Mouse (Mus musculus): ENCODE data around the gene Usp50. TPM values are rescaled to one million over a fixed set of nuclear protein-coding genes. Genes with fewer than 3 reads are reported as not detected.

Usp50 gene
- polyA plus RNA-seq, 1 experiment from 2014 or later, result 1.7 TPM

DNA sequence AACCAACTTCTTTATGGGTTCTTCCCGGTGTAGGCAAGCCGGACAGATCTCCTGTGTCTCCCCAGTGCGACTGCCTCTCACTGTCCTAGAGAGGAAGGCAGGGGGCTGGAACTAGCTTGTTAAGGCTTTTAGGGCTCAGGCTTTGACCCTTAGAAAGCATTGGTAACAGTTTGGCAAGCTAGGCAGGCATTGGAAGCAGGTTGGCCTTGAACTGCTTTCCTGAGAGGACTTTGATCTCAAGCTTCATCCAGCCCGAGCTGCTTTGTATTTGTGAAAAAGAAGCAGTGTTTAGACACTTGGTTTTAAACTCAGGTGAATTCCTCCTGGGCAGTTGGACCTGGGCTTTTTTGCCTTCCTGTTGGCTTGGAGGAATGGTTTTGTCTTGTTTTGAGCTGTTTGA lies 4.5 kb downstream of the Usp50 start:
- H3K27ac ChIP-seq, result no peak overlapping the region
- ATAC-seq, result no peak
- H3K9me3 ChIP-seq, result no peaks in the 10 kb centered on the region
- no peak overlapping the region for H3K4me2 ChIP-seq (replicated peaks)
- 81% methylated on average over 4 of the region's 4 CpGs for WGBS
- no peak overlapping the region for H3K4me3 ChIP-seq (replicated peaks)
- no peak overlapping the region for H3K9ac ChIP-seq
- no peaks in the 10 kb centered on the region for H3K27me3 ChIP-seq (replicated peaks)
- no peaks in the 10 kb centered on the region for H3K36me3 ChIP-seq
- no peaks in the 10 kb centered on the region for H3K4me1 ChIP-seq (replicated peaks)

DNA sequence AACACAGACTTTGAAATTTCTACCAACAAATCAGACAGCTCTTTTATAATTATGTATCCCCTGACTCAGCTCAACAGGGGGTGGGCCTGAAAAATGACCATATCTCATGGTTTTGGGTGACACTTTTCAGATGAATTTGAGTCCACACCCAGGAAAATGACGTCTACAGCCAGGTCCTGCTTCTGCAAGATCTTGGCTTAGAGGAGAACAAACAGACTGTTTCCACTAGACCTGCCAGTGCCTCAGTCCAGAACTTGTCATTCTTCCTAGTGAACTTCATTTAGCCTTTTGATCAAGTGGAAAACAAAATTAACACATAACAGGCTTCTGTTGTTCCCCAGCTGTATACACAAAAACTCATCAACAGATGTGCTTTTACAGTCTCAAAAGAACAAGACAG lies 6.9 kb downstream of the Usp50 start:
- H3K4me2 ChIP-seq (replicated peaks), result no peak overlapping the region
- 42% methylated on average over 1 of the region's 1 CpGs for whole genome bisulfite sequencing
- H3K36me3 ChIP-seq, result no peaks in the 10 kb centered on the region
- no peaks in the 10 kb centered on the region for H3K9me3 ChIP-seq
- no peaks in the 10 kb centered on the region for H3K4me1 ChIP-seq (replicated peaks)
- no peak for ATAC-seq
- no peak overlapping the region for H3K9ac ChIP-seq
- no peaks in the 10 kb centered on the region for H3K27me3 ChIP-seq (replicated peaks)
- H3K27ac ChIP-seq, result no peak overlapping the region
- no peak overlapping the region for H3K4me3 ChIP-seq (replicated peaks)

DNA sequence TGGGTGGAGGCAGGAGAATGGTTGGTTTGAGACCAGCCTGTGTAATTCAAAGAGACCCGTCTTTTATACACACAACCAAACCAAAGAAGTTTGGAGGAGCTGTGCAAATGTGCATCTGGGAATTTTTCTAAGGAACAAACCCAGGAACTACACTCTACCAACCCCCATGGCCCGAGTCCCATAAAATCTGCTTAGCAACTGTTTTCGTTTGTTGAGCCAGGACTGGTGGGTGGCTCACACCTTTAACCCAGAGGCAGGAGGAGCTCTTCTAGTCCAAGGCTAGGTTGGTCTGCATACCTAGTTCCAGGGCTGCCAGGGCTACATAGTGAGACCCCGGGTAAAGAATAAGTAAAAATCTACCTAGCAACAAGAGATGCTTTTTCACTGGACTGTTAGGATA lies 7.3 kb downstream of the Usp50 start:
- Histone ChIP-seq H3K9ac (no peak overlapping the region), H3K9me3 (no peaks in the 10 kb centered on the region), H3K4me2 (replicated peaks) (no peak overlapping the region), H3K36me3 (no peaks in the 10 kb centered on the region), H3K27ac (no peak overlapping the region), H3K4me1 (replicated peaks) (no peaks in the 10 kb centered on the region), H3K4me3 (replicated peaks) (no peak overlapping the region), H3K27me3 (replicated peaks) (no peaks in the 10 kb centered on the region)
- 52% methylated on average over 4 of the region's 4 CpGs for WGBS
- ATAC-seq, result no peak

DNA sequence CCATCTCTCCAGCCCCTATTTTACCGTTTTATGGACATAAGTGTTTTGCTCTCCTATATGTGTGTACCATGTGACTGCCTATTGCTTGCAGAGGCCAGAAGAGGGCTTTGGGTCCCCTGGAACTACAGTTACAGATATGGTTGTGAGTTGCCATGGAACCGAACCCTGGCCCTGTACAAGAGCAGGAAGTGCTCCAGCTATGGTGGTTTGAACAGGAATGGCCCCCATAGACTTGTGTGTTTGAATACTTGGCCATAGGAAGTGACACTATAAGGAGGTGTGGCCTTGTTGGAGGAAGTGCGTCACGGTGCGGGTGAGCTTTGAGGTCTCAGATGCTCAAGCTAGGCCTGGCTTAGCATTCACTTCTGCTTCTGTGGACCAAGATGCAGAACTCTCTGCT lies 11.1 kb downstream of the Usp50 start:
- H3K27ac ChIP-seq, result no peak overlapping the region
- no peaks in the 10 kb centered on the region for H3K27me3 ChIP-seq (replicated peaks)
- H3K4me3 ChIP-seq (replicated peaks), result no peak overlapping the region
- H3K4me1 ChIP-seq (replicated peaks), result no peaks in the 10 kb centered on the region
- H3K4me2 ChIP-seq (replicated peaks), result no peak overlapping the region
- no peaks in the 10 kb centered on the region for H3K9me3 ChIP-seq
- H3K36me3 ChIP-seq, result no peaks in the 10 kb centered on the region
- 89% methylated on average over 5 of the region's 5 CpGs for WGBS
- no peak overlapping the region for H3K9ac ChIP-seq
- ATAC-seq, result no peak

DNA sequence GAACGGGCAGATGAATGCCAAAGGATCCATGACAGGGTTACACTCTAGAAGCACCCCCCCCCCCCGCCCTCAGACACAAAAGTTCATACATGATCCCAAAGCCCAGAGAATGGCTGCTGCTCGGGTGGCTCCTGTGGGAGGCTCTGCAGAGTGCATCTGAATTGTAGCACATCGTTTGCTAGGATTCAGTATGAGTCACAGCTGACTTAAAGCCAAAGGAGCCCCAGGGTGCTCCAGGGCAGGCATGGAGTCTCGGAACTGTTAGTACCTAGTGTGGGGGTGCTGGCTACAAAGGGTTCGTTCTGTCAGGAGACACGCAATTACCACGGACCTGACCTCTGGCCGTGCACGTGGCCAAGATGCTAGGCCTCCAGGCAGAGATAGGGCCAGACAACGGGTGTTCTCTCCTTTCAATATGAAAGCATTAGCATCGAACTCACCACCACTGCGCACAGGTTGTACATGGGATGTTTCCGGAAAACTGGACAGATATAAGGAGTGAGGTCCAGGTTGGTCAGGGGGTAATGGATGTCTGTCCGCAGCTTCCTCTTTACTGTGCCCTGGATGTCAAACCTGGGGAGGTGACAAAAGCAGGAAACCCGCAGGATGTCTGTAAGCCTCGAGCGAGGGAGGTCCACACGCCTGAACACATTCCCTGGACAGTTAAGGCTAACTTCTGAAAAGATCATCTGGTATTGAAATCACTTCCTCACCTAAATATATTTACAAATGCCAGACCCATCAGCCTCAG lies 13.7 kb downstream of the Usp50 start:
- H3K4me1 ChIP-seq (replicated peaks), result no peaks in the 10 kb centered on the region
- no peak overlapping the region for H3K27ac ChIP-seq
- no peak for ATAC-seq
- H3K4me2 ChIP-seq (replicated peaks), result no peak overlapping the region
- no peaks in the 10 kb centered on the region for H3K36me3 ChIP-seq
- H3K9ac ChIP-seq, result no peak overlapping the region
- H3K9me3 ChIP-seq, result no peaks in the 10 kb centered on the region
- no peaks in the 10 kb centered on the region for H3K27me3 ChIP-seq (replicated peaks)
- 71% methylated on average over 19 of the region's 19 CpGs for WGBS
- no peak overlapping the region for H3K4me3 ChIP-seq (replicated peaks)

DNA sequence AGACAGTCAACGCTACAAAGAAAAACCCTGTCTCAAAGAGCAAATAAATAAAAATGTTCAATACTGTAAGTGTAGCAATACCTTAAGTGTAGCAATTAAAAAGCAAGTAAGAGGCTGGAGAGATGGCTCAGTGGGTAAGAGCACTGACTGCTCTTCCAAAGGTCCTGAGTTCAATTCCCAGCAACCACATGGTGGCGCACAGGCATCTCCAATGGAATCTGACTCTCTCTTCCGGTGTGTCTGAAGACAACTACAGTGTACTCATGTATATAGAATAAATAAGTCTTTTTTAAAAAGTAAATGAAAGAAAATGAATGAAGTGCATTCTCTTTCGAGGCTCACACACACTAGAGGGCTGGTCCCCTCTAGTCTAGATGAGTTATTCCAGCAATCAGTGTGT lies 15.1 kb downstream of the Usp50 start:
- Histone ChIP-seq H3K9me3 (no peaks in the 10 kb centered on the region), H3K27ac (no peak overlapping the region), H3K4me2 (replicated peaks) (no peak overlapping the region), H3K27me3 (replicated peaks) (no peaks in the 10 kb centered on the region), H3K4me3 (replicated peaks) (no peak overlapping the region), H3K36me3 (no peaks in the 10 kb centered on the region), H3K4me1 (replicated peaks) (no peaks in the 10 kb centered on the region), H3K9ac (no peak overlapping the region)
- no peak for ATAC-seq
- WGBS, result 72% methylated on average over 4 of the region's 4 CpGs

DNA sequence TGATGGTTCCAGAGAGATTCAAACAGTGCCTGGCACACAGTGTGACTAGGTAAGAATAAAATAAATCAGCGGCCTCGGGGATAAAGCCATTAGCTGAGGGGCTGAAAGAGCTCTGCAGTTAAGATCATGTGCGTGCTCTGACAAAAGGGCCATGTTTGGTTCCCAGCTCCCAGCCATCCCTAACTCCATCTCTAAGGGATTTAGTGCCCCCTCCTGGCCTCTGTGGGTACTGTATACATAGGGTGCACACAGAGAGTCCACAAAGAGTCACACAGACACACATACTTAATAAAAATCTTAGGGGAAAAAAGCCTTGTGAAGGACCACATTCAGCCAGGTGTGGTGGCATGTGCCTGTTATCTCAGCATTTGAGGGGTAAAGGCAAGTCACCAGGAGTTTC lies 15.7 kb downstream of the Usp50 start:
- Histone ChIP-seq H3K4me2 (replicated peaks) (no peak overlapping the region), H3K4me3 (replicated peaks) (no peak overlapping the region), H3K36me3 (no peaks in the 10 kb centered on the region), H3K9ac (no peak overlapping the region), H3K4me1 (replicated peaks) (no peaks in the 10 kb centered on the region), H3K27me3 (replicated peaks) (no peaks in the 10 kb centered on the region), H3K9me3 (no peaks in the 10 kb centered on the region), H3K27ac (no peak overlapping the region)
- WGBS, result 94% methylated on average over 3 of the region's 3 CpGs
- no peak for ATAC-seq

DNA sequence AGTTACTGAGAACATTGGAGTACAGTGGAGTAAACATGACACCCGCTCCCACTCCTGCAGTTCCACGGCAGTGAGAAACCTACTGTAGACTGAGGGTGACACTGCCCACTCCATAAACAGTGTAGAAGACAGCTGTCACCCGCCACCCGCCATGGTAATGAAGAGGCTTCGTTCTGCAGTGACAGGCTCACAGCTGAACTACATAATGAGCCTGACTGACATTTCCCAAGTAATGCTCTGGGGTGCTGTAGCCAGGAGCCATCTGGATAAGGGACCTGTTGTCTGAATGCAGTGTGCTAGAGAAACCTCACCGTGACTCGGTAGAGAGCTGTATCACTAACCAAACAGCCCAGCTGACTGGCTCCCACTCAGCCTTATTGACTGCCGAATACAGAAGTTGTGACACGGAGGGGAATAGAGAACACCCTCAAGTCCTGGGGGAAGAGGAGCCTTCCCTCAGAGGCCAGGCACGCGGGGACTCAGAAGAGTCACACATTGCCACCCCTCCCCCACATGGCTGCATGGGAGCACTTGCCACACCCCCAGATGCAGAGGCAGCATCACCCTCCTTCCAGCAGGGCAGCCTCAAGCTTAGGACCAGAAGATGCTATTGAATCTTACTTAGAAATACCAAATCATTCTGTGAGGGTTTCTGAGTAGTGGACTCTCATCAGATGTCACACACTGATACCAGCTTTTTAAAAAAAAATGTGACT lies 17.2 kb downstream of the Usp50 start:
- Histone ChIP-seq H3K4me2 (replicated peaks) (no peak overlapping the region), H3K27me3 (replicated peaks) (no peaks in the 10 kb centered on the region), H3K9ac (no peak overlapping the region), H3K4me1 (replicated peaks) (no peaks in the 10 kb centered on the region), H3K9me3 (no peaks in the 10 kb centered on the region), H3K36me3 (peaks cover 13% of the 10 kb centered on the region; the same call in 1 of the 2 replicates), H3K4me3 (replicated peaks) (no peak overlapping the region), H3K27ac (no peak overlapping the region)
- ATAC-seq, result no peak
- WGBS, result 50% methylated on average over 11 of the region's 11 CpGs

DNA sequence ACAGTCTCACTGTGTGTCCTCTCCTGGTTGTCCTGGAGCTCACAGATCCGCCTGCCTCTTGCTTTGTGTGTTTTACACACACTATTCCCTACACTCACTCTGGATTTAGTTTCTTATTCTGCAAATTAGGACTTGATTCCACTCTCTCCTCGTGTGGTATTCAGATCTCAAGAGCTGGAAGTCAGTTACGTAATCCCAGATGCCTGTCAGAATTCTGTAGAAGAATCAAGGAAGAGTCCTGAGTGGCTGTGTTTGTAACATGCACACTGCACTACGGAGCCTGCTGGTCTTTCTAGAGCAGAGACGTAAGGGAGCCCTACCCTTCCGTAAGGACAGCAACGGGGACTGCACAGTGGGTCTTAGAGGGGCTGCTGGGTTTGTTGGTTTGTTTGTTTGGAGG lies 23.9 kb downstream of the Usp50 start:
- Histone ChIP-seq H3K4me3 (replicated peaks) (no peak overlapping the region), H3K27ac (no peak overlapping the region), H3K9me3 (no peaks in the 10 kb centered on the region), H3K27me3 (replicated peaks) (no peaks in the 10 kb centered on the region), H3K36me3 (peaks cover 36% of the 10 kb centered on the region), H3K4me1 (replicated peaks) (no peaks in the 10 kb centered on the region), H3K4me2 (replicated peaks) (no peak overlapping the region), H3K9ac (no peak overlapping the region)
- WGBS, result 92% methylated on average over 7 of the region's 7 CpGs
- no peak for ATAC-seq

DNA sequence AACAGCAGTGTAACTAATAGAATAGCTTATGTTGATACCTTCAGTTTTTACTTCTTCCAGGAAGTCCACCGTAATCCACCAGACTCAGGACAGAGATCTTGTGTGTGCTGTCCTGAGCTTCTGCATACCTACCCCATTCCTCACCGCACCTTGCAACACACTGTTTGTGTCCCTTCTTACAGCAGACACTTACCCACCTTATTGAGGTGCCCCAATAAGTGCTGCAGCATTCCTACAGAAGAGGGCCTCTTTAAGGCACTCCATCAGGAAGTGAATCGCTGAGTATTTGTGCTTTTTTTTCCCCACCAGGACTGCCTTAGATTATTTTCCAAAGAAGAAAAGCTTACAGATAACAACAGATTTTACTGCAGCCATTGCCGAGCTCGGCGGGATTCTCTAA lies 27.6 kb downstream of the Usp50 start:
- no peaks in the 10 kb centered on the region for H3K9me3 ChIP-seq
- H3K4me2 ChIP-seq (replicated peaks), result no peak overlapping the region
- H3K4me3 ChIP-seq (replicated peaks), result no peak overlapping the region
- H3K27me3 ChIP-seq (replicated peaks), result no peaks in the 10 kb centered on the region
- 97% methylated on average over 6 of the region's 6 CpGs for WGBS
- H3K36me3 ChIP-seq, result peaks cover 31% of the 10 kb centered on the region
- H3K4me1 ChIP-seq (replicated peaks), result no peaks in the 10 kb centered on the region
- H3K27ac ChIP-seq, result no peak overlapping the region
- H3K9ac ChIP-seq, result no peak overlapping the region
- no peak for ATAC-seq

DNA sequence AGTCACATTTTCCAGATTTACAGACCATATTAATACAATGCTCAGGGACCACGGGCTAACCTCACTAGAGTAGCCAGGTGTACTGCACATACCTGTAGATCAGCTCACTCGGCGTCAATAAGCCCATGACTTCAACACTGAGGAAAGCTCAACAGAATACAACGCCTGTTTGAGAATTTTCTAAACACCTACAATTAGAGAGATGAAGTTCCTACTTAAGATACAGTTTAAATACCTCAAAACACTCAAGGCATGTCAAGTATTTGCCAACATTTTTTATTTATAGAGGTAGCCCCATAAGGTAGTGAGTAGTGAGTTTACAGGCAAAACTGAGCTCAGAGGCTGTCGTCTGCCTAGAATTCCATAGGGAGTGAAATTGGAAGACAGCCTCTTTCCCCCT lies 39.9 kb downstream of the Usp50 start:
- WGBS, result 94% methylated on average over 5 of the region's 5 CpGs

DNA sequence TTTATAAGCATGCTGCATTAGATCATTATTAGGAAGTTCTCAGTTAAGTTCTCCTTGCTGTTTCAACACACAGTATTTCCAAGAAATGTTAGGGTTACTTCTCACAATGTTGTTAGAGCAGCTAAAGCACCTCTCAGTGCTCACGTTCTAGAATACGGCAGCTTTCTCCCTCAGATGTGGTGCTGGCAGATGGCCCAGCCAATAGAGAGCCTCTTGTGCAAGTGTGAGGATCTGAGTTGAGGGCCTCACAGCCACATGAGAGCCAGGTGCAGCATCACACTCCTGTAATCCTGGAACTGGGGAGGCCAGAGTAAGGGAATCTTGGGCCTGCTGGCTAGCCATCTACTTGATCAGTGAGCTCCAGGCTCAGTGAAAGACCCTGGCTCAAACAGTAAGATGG lies 43.0 kb downstream of the Usp50 start:
- no peaks in the 10 kb centered on the region for H3K9me3 ChIP-seq
- no peak overlapping the region for H3K27ac ChIP-seq
- H3K9ac ChIP-seq, result no peak overlapping the region
- WGBS, result 96% methylated on average over 2 of the region's 2 CpGs
- H3K4me1 ChIP-seq (replicated peaks), result no peaks in the 10 kb centered on the region
- H3K27me3 ChIP-seq (replicated peaks), result no peaks in the 10 kb centered on the region
- no peak overlapping the region for H3K4me3 ChIP-seq (replicated peaks)
- no peak overlapping the region for H3K4me2 ChIP-seq (replicated peaks)
- no peak for ATAC-seq
- peaks cover 12% of the 10 kb centered on the region; the same call in 1 of the 2 replicates for H3K36me3 ChIP-seq

More for the DNA sequence above, 39.9 kb downstream of the Usp50 start:
- no peak overlapping the region for H3K4me3 ChIP-seq (replicated peaks)
- H3K36me3 ChIP-seq, result peaks cover 12% of the 10 kb centered on the region; the same call in 1 of the 2 replicates
- H3K27ac ChIP-seq, result no peak overlapping the region
- H3K4me2 ChIP-seq (replicated peaks), result no peak overlapping the region
- ATAC-seq, result no peak
- H3K9me3 ChIP-seq, result no peaks in the 10 kb centered on the region
- no peaks in the 10 kb centered on the region for H3K4me1 ChIP-seq (replicated peaks)
- no peaks in the 10 kb centered on the region for H3K27me3 ChIP-seq (replicated peaks)
- no peak overlapping the region for H3K9ac ChIP-seq
